Mouse (Mus musculus): ENCODE measurements at regions not wholly inside any gene's neighbourhood (a gene's known extent, or its start where the extent isn't known, plus 50 kb on each side); places are given as distances from the start of the nearest gene placed in this dataset.

DNA sequence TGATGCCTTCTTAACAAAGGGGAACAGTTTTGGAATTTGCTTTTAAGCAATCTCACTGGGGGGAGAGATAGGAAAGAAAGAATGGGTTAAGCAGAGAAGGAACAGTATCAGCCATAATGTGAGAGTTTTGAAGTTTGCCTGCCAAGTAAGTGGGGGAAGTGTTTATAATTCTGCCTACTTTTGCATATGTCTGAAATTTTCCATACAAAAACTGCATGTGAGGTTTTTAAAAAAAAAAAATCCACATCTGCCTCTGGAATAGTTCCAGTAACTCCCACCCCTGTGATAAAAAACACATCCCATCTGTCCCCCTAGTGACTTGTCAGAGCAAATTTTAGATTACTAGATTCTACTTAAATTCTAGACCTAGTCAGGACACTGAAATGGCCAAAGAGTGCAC is 63.5 kb upstream of the Pitrm1 start:
- TF ChIP-seq CTCF (IDR thresholded peaks at IDR 0.05): no peak
- no peak for TF ChIP-seq EP300 (IDR thresholded peaks at IDR 0.05)
